Mouse (Mus musculus): ENCODE results near the gene Otor.

DNA sequence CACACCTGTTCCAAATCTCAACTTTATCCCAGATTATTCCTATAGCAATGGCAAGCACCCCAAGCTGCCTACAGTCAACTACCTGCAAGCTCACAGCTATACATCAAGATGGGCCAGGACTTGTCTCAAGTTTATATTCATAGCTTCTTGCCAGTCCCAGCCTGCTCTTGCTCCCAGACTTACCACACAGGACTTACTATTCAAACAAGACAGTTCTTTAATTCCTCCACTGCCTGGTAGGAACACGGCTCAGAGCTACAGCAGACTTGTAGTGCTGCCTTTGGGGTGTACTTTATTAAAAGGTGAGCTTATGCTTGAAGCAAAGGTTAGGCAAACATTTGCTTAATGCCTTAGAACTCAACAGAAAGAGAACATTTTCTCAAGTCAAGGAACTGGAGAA is 18.9 kb downstream of the Otor start:
- TF ChIP-seq CTCF (IDR thresholded peaks at IDR 0.05; ENCODE audit: extremely low read depth, insufficient read length, insufficient replicate concordance, low read depth, low read length), result no peak
- TF ChIP-seq POLR2A (IDR thresholded peaks at IDR 0.05; ENCODE audit: low read depth, low read length), result no peak

Data from small intestine, adult 2 months (tissue).